Mouse (Mus musculus) bone marrow macrophage, adult 2 months (primary cell): Measurements from ENCODE around the gene Baz2b.

Source experiments
- CTCF ChIP-seq: IDR thresholded peaks from 2 replicates; pipeline ENCODE4 v1.5.1; 2012; ENCODE audit warnings: low read depth, mild to moderate bottlenecking, low read length, moderate library complexity
- POLR2A ChIP-seq: IDR thresholded peaks from 2 replicates; pipeline ENCODE4 v1.6.1; 2012; ENCODE audit warnings: mild to moderate bottlenecking, low read depth, low read length, borderline replicate concordance

DNA sequence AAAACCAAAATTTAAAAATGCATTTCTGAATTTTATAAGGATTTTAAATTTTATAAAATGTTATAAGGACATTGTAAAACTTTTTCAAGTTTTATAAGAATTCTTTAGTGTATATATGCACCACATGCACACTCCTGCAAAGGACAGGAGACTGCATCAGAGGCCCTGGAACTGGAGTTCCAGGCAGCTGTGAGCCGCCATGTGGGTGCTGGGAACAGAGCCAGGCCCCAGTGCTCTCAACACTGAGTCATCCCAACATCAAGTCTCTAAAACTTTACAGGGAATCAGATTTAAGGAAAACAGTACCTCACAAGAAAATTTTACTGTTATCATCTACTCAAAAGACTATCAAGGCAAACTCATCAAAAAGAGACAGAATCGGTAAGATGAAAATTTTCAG is 97.5 kb downstream of the Baz2b start:
- TF ChIP-seq CTCF = no peak
- TF ChIP-seq POLR2A = no peak
